Mouse (Mus musculus): Measurements from ENCODE around the gene Sult1d1. TPM values are rescaled to one million over a fixed set of nuclear protein-coding genes. Genes with fewer than 3 reads are reported as not detected.

The Sult1d1 gene
- polyA plus RNA-seq (2012; ENCODE audit: insufficient read depth, insufficient read length, low replicate concordance, missing spikeins), result not detected in 2 replicates

DNA sequence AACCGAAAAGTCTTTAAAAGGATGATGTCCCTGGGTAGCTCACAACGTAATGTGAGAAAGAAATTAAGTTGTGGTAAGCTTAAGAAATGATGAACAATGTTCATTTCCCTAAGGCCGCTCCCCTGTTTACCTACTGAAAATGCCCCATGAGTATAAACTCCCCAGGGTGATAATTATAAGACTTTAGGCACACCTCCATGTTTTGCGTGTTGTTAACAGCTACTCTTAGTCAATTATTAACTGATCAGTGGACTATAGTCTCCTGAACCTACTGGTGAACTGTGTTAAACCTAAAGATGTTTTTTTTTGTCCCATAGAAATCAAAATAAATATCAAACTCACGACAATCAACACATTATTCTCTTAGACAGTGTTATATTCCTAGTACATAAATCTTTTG is at the start of gene Sult1d1:
Sult1d1 (minus strand) TSS at position 183 of the 400 bp plus-strand sequence.
- 90% methylated on average over 5 of the region's 5 CpGs for WGBS

DNA sequence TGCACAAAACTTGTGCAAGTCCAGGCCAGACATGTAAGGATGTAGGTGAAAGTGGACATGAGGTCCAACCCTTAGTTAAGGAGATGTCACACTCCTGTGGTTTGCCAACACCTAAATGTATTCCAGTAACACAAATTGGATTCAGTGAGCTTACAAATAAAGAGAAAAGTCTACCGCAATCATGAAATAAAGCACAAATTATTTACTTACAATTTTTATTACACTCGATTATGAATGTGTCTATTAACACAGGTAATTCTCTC is 46.2 kb upstream of the Sult1d1 start:
- Histone ChIP-seq H3K27ac (ENCODE audit: insufficient read depth, low read depth, low read length) (no peak overlapping the region), H3K4me1 (ENCODE audit: control insufficient read depth, insufficient read depth, low read length) (no peaks in the 10 kb centered on the region), H3K4me3 (ENCODE audit: insufficient read depth, low read depth, low read length) (no peak overlapping the region)
- TF ChIP-seq POLR2A (IDR thresholded peaks at IDR 0.05; ENCODE audit: insufficient read depth, low read depth, low read length) (no peak), CTCF (IDR thresholded peaks at IDR 0.05; ENCODE audit: insufficient read depth, low read depth, low read length) (no peak)
- 93% methylated on average over 2 of the region's 2 CpGs for WGBS

More for the DNA sequence above, at the start of gene Sult1d1:
- Histone ChIP-seq H3K27ac (ENCODE audit: insufficient read depth, low read depth, low read length) (no peak within 1 kb of the TSS), H3K4me3 (ENCODE audit: insufficient read depth, low read depth, low read length) (no peak within 1 kb of the TSS), H3K4me1 (ENCODE audit: control insufficient read depth, insufficient read depth, low read length) (no peaks in the 10 kb centered on the region)
- TF ChIP-seq POLR2A (IDR thresholded peaks at IDR 0.05; ENCODE audit: insufficient read depth, low read depth, low read length) (no peak), CTCF (IDR thresholded peaks at IDR 0.05; ENCODE audit: insufficient read depth, low read depth, low read length) (no peak)

DNA sequence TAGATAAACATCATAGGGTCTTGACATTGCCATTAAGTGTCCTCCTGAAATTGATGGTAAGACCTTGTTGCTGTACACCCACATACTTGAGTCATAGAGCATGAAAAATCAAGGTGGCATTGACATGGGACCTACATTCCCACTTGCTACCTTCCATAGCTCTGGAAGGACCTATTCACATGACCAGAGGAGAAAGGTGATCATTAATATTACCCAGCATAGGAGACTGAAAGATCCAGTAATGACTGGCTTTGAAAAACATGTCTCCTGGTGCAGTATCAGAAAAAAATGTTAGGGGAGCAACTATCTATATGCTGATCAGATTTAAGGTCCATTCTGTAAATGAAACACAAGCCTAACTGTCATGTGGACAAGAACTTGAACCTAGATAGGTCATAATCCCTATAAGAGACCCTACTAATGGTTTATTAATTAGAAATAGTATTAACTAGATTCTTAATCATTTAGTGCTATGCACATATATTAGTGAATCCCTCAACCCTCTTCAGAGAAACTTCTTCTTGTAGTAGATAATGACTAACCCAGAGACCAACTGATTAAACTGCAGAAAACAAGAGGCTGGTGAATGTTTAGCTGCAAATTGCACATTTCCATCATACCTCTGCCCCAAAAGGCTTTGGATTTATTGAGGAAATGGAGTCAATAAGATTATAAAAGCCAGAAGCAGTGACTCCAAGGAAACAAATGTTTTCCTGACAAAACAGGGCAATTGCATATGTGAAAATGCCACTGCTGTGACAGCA is 45.7 kb upstream of the Sult1d1 start:
- Histone ChIP-seq H3K4me3 (ENCODE audit: insufficient read depth, low read depth, low read length) (no peak overlapping the region), H3K4me1 (ENCODE audit: control insufficient read depth, insufficient read depth, low read length) (no peaks in the 10 kb centered on the region), H3K27ac (ENCODE audit: insufficient read depth, low read depth, low read length) (no peak overlapping the region)
- TF ChIP-seq POLR2A (IDR thresholded peaks at IDR 0.05; ENCODE audit: insufficient read depth, low read depth, low read length) (no peak), CTCF (IDR thresholded peaks at IDR 0.05; ENCODE audit: insufficient read depth, low read depth, low read length) (no peak)

GRCm38 (mm10) chr5:87601018-87601417 is 32.2 kb upstream of the Sult1d1 start:
- no peak overlapping the region for H3K27ac ChIP-seq (ENCODE audit: insufficient read depth, low read depth, low read length)
- no peaks in the 10 kb centered on the region for H3K4me1 ChIP-seq (ENCODE audit: control insufficient read depth, insufficient read depth, low read length)
- H3K4me3 ChIP-seq (ENCODE audit: insufficient read depth, low read depth, low read length), result no peak overlapping the region
- TF ChIP-seq POLR2A (IDR thresholded peaks at IDR 0.05; ENCODE audit: insufficient read depth, low read depth, low read length), result no peak
- TF ChIP-seq CTCF (IDR thresholded peaks at IDR 0.05; ENCODE audit: insufficient read depth, low read depth, low read length), result no peak
- 70% methylated on average over 3 of the region's 3 CpGs for WGBS

GRCm38 (mm10) chr5:87597891-87598290 is 29.1 kb upstream of the Sult1d1 start:
- no peak overlapping the region for H3K27ac ChIP-seq (ENCODE audit: insufficient read depth, low read depth, low read length)
- no peak overlapping the region for H3K4me3 ChIP-seq (ENCODE audit: insufficient read depth, low read depth, low read length)
- WGBS, result 70% methylated on average over 2 of the region's 2 CpGs
- no peaks in the 10 kb centered on the region for H3K4me1 ChIP-seq (ENCODE audit: control insufficient read depth, insufficient read depth, low read length)
- TF ChIP-seq POLR2A (IDR thresholded peaks at IDR 0.05; ENCODE audit: insufficient read depth, low read depth, low read length) (no peak), CTCF (IDR thresholded peaks at IDR 0.05; ENCODE audit: insufficient read depth, low read depth, low read length) (no peak)

DNA sequence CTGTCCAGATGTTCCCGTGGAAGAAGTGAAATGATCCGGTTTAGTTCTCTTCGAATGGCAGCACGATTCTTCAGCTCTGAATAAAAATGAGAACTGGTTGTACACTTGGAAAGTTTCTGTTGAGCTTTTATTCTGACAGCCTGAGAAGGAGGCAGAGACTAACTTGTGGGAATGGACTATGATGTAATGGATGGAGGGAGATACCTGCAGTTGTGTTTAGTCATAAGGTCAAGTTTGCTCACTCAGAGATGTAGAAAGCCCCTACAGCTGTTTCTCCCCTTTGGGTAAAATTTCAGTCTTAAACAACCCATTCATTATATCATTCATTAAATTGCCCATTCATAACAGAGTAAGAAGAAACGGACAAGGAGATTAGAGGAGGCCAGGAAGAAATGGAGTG is 22.7 kb upstream of the Sult1d1 start, which contains the start of gene Sult1e1:
Sult1e1 (minus strand) TSS at position 101 of the 400 bp plus-strand sequence.
- 64% methylated on average over 5 of the region's 5 CpGs for WGBS

DNA sequence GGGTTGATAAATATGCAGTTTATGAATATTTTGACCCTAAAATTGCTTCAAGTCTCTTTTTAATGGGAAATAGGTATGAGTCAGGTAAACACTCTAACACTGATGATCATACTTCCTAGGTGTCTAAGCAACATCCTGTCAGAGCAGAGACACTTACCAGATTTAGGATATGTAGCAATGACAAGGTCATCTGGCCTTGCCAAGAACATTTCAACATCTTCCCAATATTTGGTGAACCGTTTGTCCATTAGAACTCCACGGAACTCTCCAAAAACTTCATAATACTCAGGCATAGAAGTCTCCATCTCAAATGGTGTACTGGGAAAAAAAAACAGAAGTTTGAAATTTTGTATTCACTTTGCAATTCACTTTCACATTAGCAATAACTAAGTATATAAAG is 21.1 kb upstream of the Sult1d1 start:
- 94% methylated on average over 2 of the region's 2 CpGs for WGBS
- TF ChIP-seq CTCF (IDR thresholded peaks at IDR 0.05; ENCODE audit: insufficient read depth, low read depth, low read length) (no peak), POLR2A (IDR thresholded peaks at IDR 0.05; ENCODE audit: insufficient read depth, low read depth, low read length) (no peak)
- Histone ChIP-seq H3K27ac (ENCODE audit: insufficient read depth, low read depth, low read length) (no peak overlapping the region), H3K4me1 (ENCODE audit: control insufficient read depth, insufficient read depth, low read length) (no peaks in the 10 kb centered on the region), H3K4me3 (ENCODE audit: insufficient read depth, low read depth, low read length) (no peak overlapping the region)

More for the DNA sequence above, 22.7 kb upstream of the Sult1d1 start, which contains the start of gene Sult1e1:
- Histone ChIP-seq H3K4me3 (ENCODE audit: insufficient read depth, low read depth, low read length) (no peak within 1 kb of the TSS), H3K27ac (ENCODE audit: insufficient read depth, low read depth, low read length) (no peak within 1 kb of the TSS), H3K4me1 (ENCODE audit: control insufficient read depth, insufficient read depth, low read length) (no peaks in the 10 kb centered on the region)
- TF ChIP-seq CTCF (IDR thresholded peaks at IDR 0.05; ENCODE audit: insufficient read depth, low read depth, low read length), result no peak
- no peak for TF ChIP-seq POLR2A (IDR thresholded peaks at IDR 0.05; ENCODE audit: insufficient read depth, low read depth, low read length)

GRCm38 (mm10) chr5:87580389-87580788 is 11.6 kb upstream of the Sult1d1 start:
- H3K4me1 ChIP-seq (ENCODE audit: control insufficient read depth, insufficient read depth, low read length), result no peaks in the 10 kb centered on the region
- H3K4me3 ChIP-seq (ENCODE audit: insufficient read depth, low read depth, low read length), result no peak overlapping the region
- 85% methylated on average over 1 of the region's 1 CpGs for WGBS
- no peak for TF ChIP-seq POLR2A (IDR thresholded peaks at IDR 0.05; ENCODE audit: insufficient read depth, low read depth, low read length)
- TF ChIP-seq CTCF (IDR thresholded peaks at IDR 0.05; ENCODE audit: insufficient read depth, low read depth, low read length), result no peak
- no peak overlapping the region for H3K27ac ChIP-seq (ENCODE audit: insufficient read depth, low read depth, low read length)

DNA sequence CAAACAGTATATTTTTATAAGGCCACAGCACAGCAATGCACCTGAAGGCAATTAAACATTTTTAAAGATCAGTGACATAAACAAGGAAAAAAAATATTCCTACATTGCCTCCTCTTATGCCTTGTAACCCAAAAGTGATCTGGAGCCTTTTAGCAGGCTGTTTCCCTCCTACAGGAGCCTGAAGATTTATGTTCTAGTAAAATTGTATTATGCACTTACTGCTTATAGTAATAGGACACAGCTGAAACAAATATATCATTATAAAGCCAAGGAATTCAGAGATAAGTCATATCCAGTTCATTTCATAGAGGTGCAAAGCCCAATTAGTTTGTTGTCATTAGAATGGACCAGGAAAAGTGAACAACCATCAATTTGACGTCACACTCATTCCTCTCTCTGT is 5.3 kb upstream of the Sult1d1 start:
- 64% methylated on average over 1 of the region's 1 CpGs for WGBS

More for the DNA sequence above, 5.3 kb upstream of the Sult1d1 start:
- Histone ChIP-seq H3K4me1 (ENCODE audit: control insufficient read depth, insufficient read depth, low read length) (no peaks in the 10 kb centered on the region), H3K4me3 (ENCODE audit: insufficient read depth, low read depth, low read length) (no peak overlapping the region), H3K27ac (ENCODE audit: insufficient read depth, low read depth, low read length) (no peak overlapping the region)
- no peak for TF ChIP-seq CTCF (IDR thresholded peaks at IDR 0.05; ENCODE audit: insufficient read depth, low read depth, low read length)
- TF ChIP-seq POLR2A (IDR thresholded peaks at IDR 0.05; ENCODE audit: insufficient read depth, low read depth, low read length), result no peak

All from olfactory bulb, adult 2 months (tissue).